Mouse (Mus musculus) gastrocnemius, adult 8-10 months (tissue): ENCODE results near the gene Ggt6. TPM values are rescaled to one million over a fixed set of nuclear protein-coding genes. Genes with fewer than 3 reads are reported as not detected.

Source experiments
- DNase-seq, 2 experiments: peaks; one replicate each; pipeline ENCODE4 v3.0.0; 2022; ENCODE audit warnings: low spot score in 2 of 2
- total RNA-seq, 4 experiments: library from RNA; stranded (reverse); gene quantifications; 2 replicates each; pipeline ENCODE4 v1.2.4; 2022

Gene Ggt6
- 1 to 10 TPM; 1.9 to 5.4 (median 3.8) TPM for total RNA-seq

GRCm38 (mm10) chr11:72434963-72435693 lies at the start of gene Ggt6:
Gene Ggt6, plus strand, starts transcription at chr11:72435526.
- DNase-seq, result no peak

- peak; percentile 56 to 66 for DNase-seq
Observed at GRCm38 (mm10) chr11:72388113-72388529, 47.2 kb upstream of the Ggt6 start.

GRCm38 (mm10) chr11:72389407-72390142 lies 45.8 kb upstream of the Ggt6 start:
- DNase-seq, result peak in 1 of 2 experiments; percentile 62

GRCm38 (mm10) chr11:72391181-72391580 lies 44.1 kb upstream of the Ggt6 start:
- no peak for DNase-seq

DNA sequence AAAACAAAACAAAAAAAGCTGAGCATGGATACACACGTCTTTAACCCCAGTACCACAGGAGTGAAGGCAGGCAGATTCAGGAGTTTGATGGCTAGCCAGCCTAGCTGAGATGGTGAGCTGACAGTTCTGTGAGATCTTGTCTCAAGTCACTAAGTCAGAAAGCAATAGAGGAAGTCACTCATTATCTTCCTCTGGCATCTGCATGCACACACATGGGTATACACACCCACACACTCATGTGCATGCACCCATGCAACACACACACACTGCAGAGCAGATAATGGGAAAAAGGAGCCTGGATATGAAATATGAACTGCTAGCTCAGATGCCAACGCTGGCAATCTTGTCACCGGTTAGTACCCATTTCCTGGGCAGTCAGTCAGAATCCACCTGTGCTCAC lies 42.1 kb upstream of the Ggt6 start:
- no peak for DNase-seq

DNA sequence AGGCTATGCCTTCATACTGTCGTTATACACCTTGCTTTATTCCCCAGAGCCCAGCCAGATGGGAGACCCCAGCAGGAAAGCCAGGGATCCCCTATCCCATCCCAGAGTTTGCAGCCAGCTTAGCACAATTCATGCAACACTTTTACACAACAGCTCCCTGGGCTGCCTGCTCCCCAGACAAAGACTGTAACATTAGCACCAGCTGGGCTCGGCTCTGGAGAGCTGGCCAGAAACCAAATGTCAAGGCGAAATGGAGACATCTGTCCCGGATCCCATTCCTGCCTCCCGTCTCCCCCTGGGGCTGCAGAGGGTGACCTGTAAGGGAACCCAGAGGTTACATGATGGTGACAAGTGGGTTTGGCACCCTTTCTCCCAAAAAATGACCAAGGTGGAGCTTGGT lies 41.7 kb upstream of the Ggt6 start:
- DNase-seq, result peak; percentile 67 to 79

- no peak for DNase-seq
Observed at GRCm38 (mm10) chr11:72394694-72395093, 40.6 kb upstream of the Ggt6 start.

GRCm38 (mm10) chr11:72395652-72396051 lies 39.7 kb upstream of the Ggt6 start:
- DNase-seq, result peak in 1 of 2 experiments; percentile 65

DNA sequence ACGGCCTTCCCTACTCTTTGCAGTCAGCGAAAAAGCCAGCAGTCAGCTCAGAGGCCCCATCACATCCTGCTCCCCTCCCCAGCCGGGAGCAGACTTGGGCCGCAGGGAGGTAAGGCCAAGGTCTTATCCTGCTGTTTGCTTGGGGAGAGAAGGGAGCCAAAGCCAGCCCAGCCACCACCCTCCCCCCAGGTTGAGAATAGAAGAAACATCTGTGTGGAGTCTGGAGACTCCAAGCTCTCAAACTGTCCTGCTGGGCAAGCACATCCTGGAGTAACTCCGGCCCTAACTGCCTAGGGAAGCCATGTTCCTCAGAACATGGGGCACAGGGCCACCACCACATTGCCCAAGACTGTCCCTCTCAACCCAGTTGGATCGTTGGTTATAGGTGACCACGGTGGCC lies 38.7 kb upstream of the Ggt6 start:
- DNase-seq, result no peak

- peak; percentile 79 to 82 for DNase-seq
Observed at GRCm38 (mm10) chr11:72397072-72397471, 38.3 kb upstream of the Ggt6 start.

DNA sequence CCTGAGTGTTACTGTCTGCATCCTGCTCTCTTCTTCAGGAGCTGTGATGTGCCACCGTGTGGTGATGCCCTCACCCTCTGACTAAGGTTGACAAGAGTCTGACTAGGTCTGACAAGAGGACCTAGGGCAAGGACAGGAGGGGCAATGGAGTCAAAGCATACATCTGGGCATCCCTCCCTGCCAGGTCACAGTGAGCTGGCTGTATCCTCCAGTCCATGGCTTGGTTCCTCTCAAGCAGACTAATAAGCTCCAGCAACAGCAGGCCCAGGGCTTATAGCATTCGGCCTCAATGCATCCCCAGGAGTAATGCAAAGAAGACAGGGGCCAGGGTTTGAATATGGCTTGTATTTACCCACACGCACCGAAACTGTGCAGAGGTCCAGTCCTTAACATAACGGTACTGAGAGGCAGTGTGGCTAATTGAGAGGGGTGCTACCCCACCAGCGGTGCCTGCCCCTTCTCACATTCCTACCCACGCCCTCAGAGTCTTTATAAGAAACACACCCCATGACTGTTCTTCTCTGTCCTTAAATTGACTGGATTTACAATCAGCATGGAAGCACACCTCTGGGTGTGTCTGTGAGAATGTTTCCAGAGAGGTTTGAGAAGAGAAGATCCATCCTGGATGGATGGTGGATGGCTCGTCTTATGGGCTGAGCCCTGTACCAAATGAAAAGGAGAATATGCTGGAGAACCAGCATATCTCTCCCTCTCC lies 37.4 kb upstream of the Ggt6 start:
- DNase-seq, result no peak

GRCm38 (mm10) chr11:72401068-72401467 lies 34.3 kb upstream of the Ggt6 start:
- no peak for DNase-seq

DNA sequence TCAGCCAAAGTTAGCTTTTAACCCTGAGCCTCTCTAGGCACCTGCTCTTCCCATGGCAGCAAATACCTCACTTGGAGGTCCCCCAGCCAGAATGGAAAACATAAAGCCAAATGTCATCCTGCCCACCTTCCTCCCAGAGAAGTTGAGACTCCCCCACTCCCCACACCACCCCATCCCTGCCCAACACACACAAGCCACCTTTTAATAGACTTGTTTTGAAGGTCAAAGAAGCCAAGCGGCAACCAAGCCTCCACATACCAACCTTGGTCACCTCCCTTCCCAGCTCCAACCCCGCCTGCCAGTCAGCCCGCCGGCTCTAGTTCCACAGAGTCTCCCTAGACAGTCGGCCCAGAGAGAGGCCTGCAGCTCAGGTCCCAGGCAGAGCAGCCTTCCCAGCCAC lies 33.3 kb upstream of the Ggt6 start:
- no peak for DNase-seq

- DNase-seq, result no peak
Observed at GRCm38 (mm10) chr11:72402969-72403368, 32.4 kb upstream of the Ggt6 start.

DNA sequence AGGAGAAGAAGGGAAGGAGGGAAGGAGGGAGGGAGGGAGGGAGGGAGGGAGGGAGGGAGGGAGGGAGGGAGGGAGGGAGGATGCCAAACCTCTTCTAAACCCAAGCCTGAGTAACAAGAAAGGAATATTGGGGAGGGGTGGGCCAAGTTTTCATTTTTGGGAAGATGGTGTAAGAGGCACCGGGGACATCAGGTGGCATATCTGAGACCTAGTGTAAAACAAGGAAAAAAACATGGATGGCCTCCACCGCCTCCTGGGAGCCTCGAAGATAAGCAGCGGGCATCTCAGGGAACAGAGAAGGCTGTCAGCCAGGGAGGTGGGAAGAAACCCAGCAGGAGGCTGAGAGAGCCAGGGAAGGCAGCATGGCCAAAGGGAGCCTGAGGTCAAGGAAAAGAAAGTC lies 29.8 kb upstream of the Ggt6 start:
- DNase-seq, result no peak

DNA sequence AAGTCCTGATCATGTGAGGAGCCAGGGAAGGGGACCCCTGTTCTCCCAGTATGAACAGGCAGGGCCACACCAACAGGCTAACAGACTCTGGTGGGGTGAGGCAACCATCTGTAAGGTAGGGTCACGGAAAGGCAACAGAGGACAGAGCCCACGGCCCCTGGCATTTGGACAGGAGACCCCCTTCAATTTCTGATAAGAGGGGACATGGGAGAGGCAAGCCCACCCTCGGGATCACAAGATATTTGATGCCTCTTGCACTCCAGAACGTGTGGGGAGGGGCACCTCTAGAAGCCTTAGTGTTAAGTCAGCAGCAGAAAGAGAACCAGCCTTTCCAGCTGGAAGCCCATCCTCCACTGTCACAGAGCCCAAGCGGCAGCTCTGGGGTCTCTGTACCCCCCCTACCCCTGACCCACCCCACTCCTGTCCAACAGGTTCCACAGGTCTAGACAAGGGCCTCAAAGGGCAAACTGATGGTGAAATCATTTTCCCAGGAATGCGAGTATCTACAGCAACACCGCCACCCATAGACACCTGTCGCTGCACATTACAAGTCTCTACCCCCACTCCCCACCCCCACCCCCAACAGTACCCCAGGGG lies 29.1 kb upstream of the Ggt6 start:
- DNase-seq, result no peak

DNA sequence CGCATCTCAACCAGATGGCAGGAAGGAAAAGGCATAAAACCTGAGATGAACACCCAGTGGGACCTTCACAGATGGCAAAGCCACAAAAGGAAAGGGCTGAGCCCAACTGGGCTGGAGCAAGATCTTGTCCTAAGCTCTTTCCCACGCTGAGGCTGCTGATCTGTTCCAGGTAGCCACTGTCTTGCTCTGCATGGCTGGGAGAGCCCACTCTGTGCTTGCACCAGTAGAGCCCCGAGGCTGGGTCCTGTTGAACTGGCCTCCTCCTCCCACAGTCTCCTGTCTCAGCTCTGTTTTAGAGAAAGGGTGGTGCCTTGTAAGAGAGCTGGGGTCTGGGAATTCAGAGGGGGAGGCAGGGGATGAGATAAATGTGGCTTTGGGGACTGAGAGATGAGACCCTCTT lies 28.2 kb upstream of the Ggt6 start:
- DNase-seq, result no peak

DNA sequence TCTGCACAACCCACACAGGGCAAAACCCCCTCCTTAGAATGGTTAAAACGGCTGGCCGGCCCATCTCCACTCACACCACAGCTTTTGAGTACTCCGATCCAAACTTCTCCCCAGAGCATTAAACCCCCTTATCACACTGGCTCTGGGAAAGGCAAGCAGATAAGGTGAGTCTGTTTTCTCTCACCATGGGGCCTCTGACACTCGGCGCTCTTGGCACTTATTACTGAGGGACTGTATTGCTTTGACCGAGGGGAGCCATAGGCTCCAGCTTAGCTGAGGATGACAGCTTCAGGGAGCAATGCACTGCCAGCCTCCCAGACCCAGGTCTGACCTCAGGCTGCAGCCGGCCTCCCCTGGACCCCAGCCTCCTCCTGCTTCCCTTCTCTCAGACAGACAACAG lies 27.8 kb upstream of the Ggt6 start:
- no peak for DNase-seq

DNA sequence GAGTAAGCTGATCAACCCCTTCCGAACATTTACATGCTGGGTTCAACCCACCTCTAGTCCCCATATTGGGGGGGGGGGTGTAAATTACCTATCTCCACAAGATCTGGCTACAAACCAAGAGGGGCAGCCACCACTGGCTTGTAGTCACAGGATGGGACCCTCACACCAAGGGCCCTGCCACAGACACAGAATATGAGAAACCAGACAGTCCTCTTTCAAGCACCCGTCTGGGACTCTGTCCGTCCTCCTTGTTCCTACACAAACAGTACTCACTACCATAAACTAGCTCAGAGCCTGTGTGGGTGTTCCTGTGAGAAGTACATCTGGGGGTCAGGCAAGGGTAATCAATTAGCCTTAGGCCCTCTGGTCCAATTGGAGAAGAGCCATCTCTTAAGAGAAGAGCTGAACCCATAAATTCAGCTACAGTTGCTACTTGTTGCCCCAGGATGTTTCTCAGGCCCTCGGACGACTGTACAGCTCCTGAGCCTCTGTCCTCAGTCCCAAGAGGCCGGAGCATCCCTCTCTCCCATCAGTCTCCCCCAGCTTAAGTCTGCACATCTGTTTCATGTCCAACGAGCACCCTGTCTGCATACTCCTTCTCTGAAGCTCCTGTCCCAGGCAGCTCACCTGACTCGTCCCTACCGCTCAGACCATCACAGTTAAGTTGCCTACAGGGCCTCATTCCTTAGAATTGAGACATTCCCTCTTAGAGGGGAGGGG lies 26.7 kb upstream of the Ggt6 start:
- no peak for DNase-seq

DNA sequence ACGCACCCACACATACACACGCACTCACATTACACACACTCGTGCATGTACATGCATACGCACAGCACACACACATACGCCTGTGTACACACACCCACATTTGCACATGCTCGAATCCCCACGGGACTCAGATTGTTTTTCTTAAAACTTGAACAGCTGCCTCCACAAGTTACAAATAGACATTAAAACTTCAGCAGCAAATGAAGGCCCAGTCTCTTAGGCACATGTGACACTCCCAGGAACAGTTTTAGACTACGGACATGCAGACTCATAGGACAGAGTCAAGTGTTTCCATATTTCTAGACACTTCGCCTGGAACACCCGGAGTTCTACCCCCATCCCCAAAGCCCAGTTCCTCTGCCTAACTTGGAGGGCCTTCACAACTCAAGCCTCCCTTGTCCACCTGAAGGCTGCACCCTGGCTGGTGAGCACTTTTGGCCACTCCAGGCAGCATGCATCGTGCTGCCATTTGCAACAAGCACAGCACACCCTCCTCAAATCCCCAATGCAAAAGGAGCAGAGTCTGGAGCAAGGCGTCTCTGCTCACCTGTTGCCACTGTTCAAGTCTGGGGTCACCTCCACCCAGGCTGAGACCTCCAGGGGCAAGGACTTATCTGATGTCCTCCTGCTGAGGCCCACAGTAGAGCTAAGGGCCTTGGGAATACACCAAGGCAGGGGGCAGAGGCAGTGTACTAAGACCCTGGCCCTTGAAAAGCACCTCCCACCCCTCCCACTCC lies 25.5 kb upstream of the Ggt6 start:
- DNase-seq, result no peak
